In genomic region chr19:22138590-22139421, GRCm38 (mm10) we compare ENCODE assay signal across 7 mouse cellular contexts. TPM values are rescaled to one million over a fixed set of nuclear protein-coding genes. Genes with fewer than 3 reads are reported as not detected.
A peak's percentile ranks its signal among the peaks of the same experiment; 100 is the strongest.
DNase-seq lines count a peak whose midpoint lies in the region; ATAC-seq and TF ChIP-seq lines count a peak whose summit lies in the region.

Gene Trpm3, plus strand, starts transcription at chr19:22139046.

- H3K27ac ChIP-seq in forebrain, postnatal 0 days (ENCODE audit: low read depth, low read length) = no peak within 1 kb of the TSS
- no peak within 1 kb of the TSS for H3K27ac ChIP-seq in hindbrain, embryonic 13.5 days

- no peaks in the 10 kb centered on the region for H3K27me3 ChIP-seq in forebrain, postnatal 0 days (ENCODE audit: insufficient read depth, low read length)
- H3K27me3 ChIP-seq in hindbrain, embryonic 13.5 days = peaks cover 21% of the 10 kb centered on the region

- peaks cover 10% of the 10 kb centered on the region; the same call in 1 of the 2 replicates for H3K4me1 ChIP-seq in forebrain, postnatal 0 days (ENCODE audit: insufficient read depth)
- peaks cover 15% of the 10 kb centered on the region for H3K4me1 ChIP-seq in hindbrain, embryonic 13.5 days (replicated peaks)

- no peaks in the 10 kb centered on the region for H3K36me3 ChIP-seq in forebrain, postnatal 0 days (ENCODE audit: insufficient read depth)
- H3K36me3 ChIP-seq in hindbrain, embryonic 13.5 days = no peaks in the 10 kb centered on the region

- peak within 1 kb of the TSS; percentile 83 for H3K4me2 ChIP-seq in forebrain, postnatal 0 days (ENCODE audit: low read depth)
- H3K4me2 ChIP-seq in hindbrain, embryonic 13.5 days = peak within 1 kb of the TSS; percentile 96

- ATAC-seq in forebrain, postnatal 0 days = peak; percentile 98
- ATAC-seq in hindbrain, embryonic 13.5 days (ENCODE audit: low FRiP score) = peak; percentile 96
- ATAC-seq in megakaryocyte-erythroid progenitor cell, adult 5-6 weeks (replicated peaks; ENCODE audit: low FRiP score, low TSS enrichment, poor library complexity, severe bottlenecking) = peak; percentile 61; the same call in 1 of the 2 replicates

- DNase-seq in adipocyte (ENCODE audit: low spot score) = peak; percentile 48
- peak; percentile 56 to 64 for DNase-seq in cerebellum, adult 18-20 months
- peak; percentile 84 for DNase-seq in forebrain, postnatal 0 days
- peak; percentile 18 for DNase-seq in left cerebral cortex, adult 11 months (ENCODE audit: low spot score)
- DNase-seq in right cerebral cortex, postnatal 4 days = peak; percentile 63

- H3K9me3 ChIP-seq in forebrain, postnatal 0 days (ENCODE audit: low read length) = no peaks in the 10 kb centered on the region
- no peaks in the 10 kb centered on the region for H3K9me3 ChIP-seq in hindbrain, embryonic 13.5 days

- H3K4me3 ChIP-seq in forebrain, postnatal 0 days (ENCODE audit: low read depth, low read length) = peak within 1 kb of the TSS; percentile 49
- peak within 1 kb of the TSS; percentile 52 for H3K4me3 ChIP-seq in hindbrain, embryonic 13.5 days

- TF ChIP-seq CTCF in forebrain, postnatal 0 days (IDR thresholded peaks at IDR 0.05; ENCODE audit: low read depth) = peak; percentile 72

- WGBS in forebrain, postnatal 0 days = 1% methylated on average over 39 of the region's 39 CpGs
- WGBS in hindbrain, embryonic 13.5 days = under 1% methylated on average over 39 of the region's 39 CpGs

- peak within 1 kb of the TSS; percentile 37 for H3K9ac ChIP-seq in forebrain, postnatal 0 days
- peak within 1 kb of the TSS; percentile 68 for H3K9ac ChIP-seq in hindbrain, embryonic 13.5 days

RNA-seq across cellular contexts. Expression of gene Trpm3, which starts in this region (rescaled TPM):
- 35.0 and 39.7 TPM in 2 replicates for total RNA-seq in forebrain, postnatal 0 days (2014; rRNA removed)
- 14.9 and 25.6 TPM in 2 replicates for polyA plus RNA-seq in forebrain, postnatal 0 days (2015; fragmentation: Nextera tagmentation; extraction: Ambion mirVana)
- 21.0 and 33.2 TPM in 2 replicates for polyA plus RNA-seq in hindbrain, embryonic 13.5 days (2015; fragmentation: Nextera tagmentation; extraction: Ambion mirVana)
- not detected in 2 replicates for total RNA-seq in megakaryocyte-erythroid progenitor cell, adult 5-6 weeks (2014; fragmentation: Nextera tagmentation)
- not detected in 2 replicates for total RNA-seq in megakaryocyte-erythroid progenitor cell, adult 5-6 weeks (2017)

Comparison
In these comparisons a context has a peak if more than half of its experiments do, and no peak if none do; other contexts are left out.
1. RNA of gene Trpm3 (total RNA-seq): 35.0 to 39.7 TPM in forebrain, postnatal 0 days; not detected in megakaryocyte-erythroid progenitor cell, adult 5-6 weeks; every median in the first group is over 10 times any median in the second.
2. Peak in ATAC-seq in megakaryocyte-erythroid progenitor cell, adult 5-6 weeks; RNA of the gene not detected or under 1 TPM.
3. DNase-seq: peak in every context shown above with its lines; median percentile 84 in forebrain, postnatal 0 days; 63 in right cerebral cortex, postnatal 4 days; 60 in cerebellum, adult 18-20 months; 48 in adipocyte; 18 in left cerebral cortex, adult 11 months.
4. Peak in every context shown above with its lines, with median percentiles within 50 percentile points of each other: ATAC-seq.